In the genomic region with DNA sequence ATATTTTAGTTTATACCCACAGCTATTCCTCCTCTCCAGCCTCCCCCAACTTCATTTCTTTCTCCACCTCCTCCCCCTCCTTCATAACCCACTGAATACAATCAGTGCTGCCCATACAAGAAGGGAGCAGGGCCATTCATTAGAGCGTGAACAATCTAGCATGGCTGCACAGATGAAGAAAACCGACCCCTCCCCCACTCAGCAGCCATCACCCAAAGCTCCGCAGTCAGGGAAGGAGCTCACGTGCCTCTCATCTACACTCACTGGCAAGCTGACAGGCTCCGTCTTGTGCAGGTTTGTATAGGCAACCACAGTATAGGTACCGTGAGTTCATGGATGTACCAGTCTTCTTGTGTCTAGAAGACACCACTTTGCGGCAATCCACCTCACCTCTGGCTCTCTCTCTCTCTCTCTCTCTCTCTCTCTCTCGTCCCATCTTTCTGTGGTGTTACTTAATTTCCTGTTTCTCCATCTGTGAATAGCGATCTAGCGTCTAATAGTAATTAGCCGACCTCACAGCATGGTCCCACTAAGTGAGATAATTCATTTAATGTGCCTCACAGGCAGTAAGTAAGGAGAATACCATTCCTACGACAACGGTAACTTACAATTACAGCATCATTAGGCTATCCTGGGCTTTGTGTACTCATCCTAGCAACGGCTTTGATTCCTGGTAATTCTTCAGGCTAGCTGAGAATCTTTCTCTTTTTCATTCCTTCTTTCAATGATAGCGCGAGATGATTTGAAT, we compare ENCODE assay signal across 11 mouse cellular contexts. TPM values are rescaled to one million over a fixed set of nuclear protein-coding genes. Genes with fewer than 3 reads are reported as not detected.
DNase-seq lines count a peak whose midpoint lies in the region; ATAC-seq and TF ChIP-seq lines count a peak whose summit lies in the region.
"Had no signal": no experiment of that assay in that cellular context is flagged by ENCODE, and none has a peak within 500 bp of the region (broad histone marks: within the 10 kb centered on the region; RNA-seq: fewer than 3 reads in every experiment).

No protein-coding gene starts in this region.

- peak overlapping the region; percentile 79 for H3K27ac ChIP-seq in forebrain, embryonic 12.5 days
- peak overlapping the region; percentile 34; the same call in 1 of the 2 replicates for H3K27ac ChIP-seq in neural tube, embryonic 14.5 days (ENCODE audit: low read depth, low read length)
- H3K27ac ChIP-seq: heart, adult 2 months had no signal

- H3K27me3 ChIP-seq in forebrain, embryonic 12.5 days, result peaks cover 12% of the 10 kb centered on the region; the same call in 1 of the 2 replicates
- no peaks in the 10 kb centered on the region for H3K27me3 ChIP-seq in neural tube, embryonic 14.5 days (ENCODE audit: control insufficient read depth, insufficient read depth, low read length)

- H3K9me3 ChIP-seq in forebrain, embryonic 12.5 days, result no peaks in the 10 kb centered on the region
- H3K9me3 ChIP-seq in neural tube, embryonic 14.5 days (ENCODE audit: control insufficient read depth, low read length), result no peaks in the 10 kb centered on the region

- ATAC-seq in forebrain, embryonic 12.5 days (ENCODE audit: low FRiP score), result peak; percentile 91
- ATAC-seq in neural tube, embryonic 14.5 days (ENCODE audit: low read depth), result peak; percentile 81
- no peak for ATAC-seq in activated CD4-positive, CD25-positive, alpha-beta regulatory T cell, adult 4 months

- H3K4me1 ChIP-seq in lung, adult 2 months (ENCODE audit: control insufficient read depth, insufficient read depth, low read length), result no peaks in the 10 kb centered on the region
- H3K4me1 ChIP-seq in forebrain, embryonic 12.5 days, result peaks cover 21% of the 10 kb centered on the region
- peaks cover 15% of the 10 kb centered on the region; the same call in 1 of the 2 replicates for H3K4me1 ChIP-seq in neural tube, embryonic 14.5 days (ENCODE audit: control insufficient read depth, insufficient read depth, low read length)

- H3K9ac ChIP-seq in forebrain, embryonic 12.5 days, result no peak overlapping the region
- H3K9ac ChIP-seq in neural tube, embryonic 14.5 days (replicated peaks; ENCODE audit: low read depth, low read length), result no peak overlapping the region

- H3K4me2 ChIP-seq in forebrain, embryonic 12.5 days, result peak overlapping the region; percentile 42
- no peak overlapping the region for H3K4me2 ChIP-seq in neural tube, embryonic 14.5 days (ENCODE audit: low read depth, low read length)

- 81% methylated on average over 16 of the region's 16 CpGs for WGBS in lung, adult 2 months
- WGBS in forebrain, embryonic 12.5 days, result 33% methylated on average over 16 of the region's 16 CpGs
- 32% methylated on average over 16 of the region's 16 CpGs for WGBS in neural tube, embryonic 14.5 days

- peak; percentile 10 for DNase-seq in lung, postnatal 10 days
- DNase-seq in lung, adult 2 months, result no peak
- peak; percentile 8 for DNase-seq in lung, postnatal 25 days (ENCODE audit: low spot score)
- DNase-seq in left cerebral cortex, postnatal 36 days (ENCODE audit: low spot score in 2 of 2), result no peak
- DNase-seq in liver, result no peak
- DNase-seq: cerebellum, postnatal 36 days; heart, adult 2 months had no signal

- H3K4me3 ChIP-seq in lung, adult 2 months (replicated peaks; ENCODE audit: extremely low read depth, low read depth, low read length), result no peak overlapping the region
- H3K4me3 ChIP-seq in forebrain, embryonic 12.5 days (replicated peaks), result no peak overlapping the region; the same call in 1 of the 2 replicates
- no peak overlapping the region for H3K4me3 ChIP-seq in neural tube, embryonic 14.5 days (ENCODE audit: low read depth, low read length)
- H3K4me3 ChIP-seq: heart, adult 2 months had no signal

- TF ChIP-seq POLR2A in lung, adult 2 months (IDR thresholded peaks at IDR 0.05; ENCODE audit: borderline replicate concordance, extremely low read depth, low read depth, low read length), result no peak

- no peaks in the 10 kb centered on the region for H3K36me3 ChIP-seq in forebrain, embryonic 12.5 days (replicated peaks)
- no peaks in the 10 kb centered on the region for H3K36me3 ChIP-seq in neural tube, embryonic 14.5 days (ENCODE audit: control insufficient read depth, insufficient read depth, low read length)

- intact Hi-C loops in left cerebral cortex, postnatal 36 days (cut with DNase I), result no loop called here

- no peak for TF ChIP-seq CTCF in lung, adult 2 months (IDR thresholded peaks at IDR 0.05; ENCODE audit: insufficient read depth, low read length)

RNA-seq across cellular contexts. Expression of gene Capn8, which starts 53.6 kb away (rescaled TPM):
- 0.26 TPM in 2 replicates for polyA plus RNA-seq in lung, adult 2 months (2012; rRNA removed)
- polyA plus RNA-seq in forebrain, embryonic 12.5 days (2016; fragmentation: Nextera tagmentation; extraction: Ambion mirVana), result 0.08 and 0.10 TPM in 2 replicates
- 0.14 TPM in 1 of 2 replicates, not detected in the other for polyA plus RNA-seq in neural tube, embryonic 14.5 days (2014; fragmentation: Nextera tagmentation; extraction: Ambion mirVana)
- not detected for total RNA-seq in left cerebral cortex, postnatal 36 days (2021)
- under 1 TPM in 1 of 2 experiments, not detected in 1; 0.13 TPM for polyA plus RNA-seq in activated CD4-positive, CD25-positive, alpha-beta regulatory T cell, adult 4 months (2017; shearing (Covaris generic))
- total RNA-seq: heart, adult 2 months; layer of hippocampus, adult 8-10 months had no signal
- polyA plus RNA-seq: heart, adult 2 months had no signal

Comparison
In these comparisons a context has a peak if more than half of its experiments do, and no peak if none do; other contexts are left out.
1. DNase-seq: peak in lung, postnatal 10 days (single experiment) and lung, postnatal 25 days (single experiment); none in lung, adult 2 months (single experiment), left cerebral cortex, postnatal 36 days (0 of 2) and liver (single experiment).